Mouse (Mus musculus) common myeloid progenitor, adult 5-6 weeks (primary cell): Measurements from ENCODE around the gene Zfp169. TPM values are rescaled to one million over a fixed set of nuclear protein-coding genes. Genes with fewer than 3 reads are reported as not detected.

Experiments
- ATAC-seq: replicated peaks from 2 replicates; pipeline ENCODE4 v1.8.0; 2016; ENCODE audit warnings: low read depth, mild to moderate bottlenecking, moderate TSS enrichment, inconsistent platforms; ENCODE audit not compliant: poor library complexity, severe bottlenecking
- total RNA-seq: library from RNA; stranded (forward); fragments of 200-1000, 187-1606 nt; gene quantifications from 2 replicates; pipeline ENCODE4 v1.2.3, GENCODE M21; 2017

The Zfp169 gene
- total RNA-seq, result 12.7 and 12.8 TPM in 2 replicates

GRCm38 (mm10) chr13:48513003-48513929 lies at the start of gene Zfp169, which contains the start of gene A830005F24Rik:
Gene Zfp169, minus strand, starts transcription at chr13:48513451.
Gene A830005F24Rik, plus strand, starts transcription at chr13:48513570.
- peak; percentile 100 for ATAC-seq

GRCm38 (mm10) chr13:48562336-48562735 lies 49.1 kb upstream of the Zfp169 start:
- no peak for ATAC-seq

- ATAC-seq, result no peak
Measured at GRCm38 (mm10) chr13:48561481-48561880, 48.2 kb upstream of the Zfp169 start.

- ATAC-seq, result 0 out of 2 replicates have a peak, but pooled peaks have one; percentile 28
Measured at GRCm38 (mm10) chr13:48555976-48556375, 42.7 kb upstream of the Zfp169 start.

- ATAC-seq, result no peak
Measured at GRCm38 (mm10) chr13:48554552-48554951, 41.3 kb upstream of the Zfp169 start.

- ATAC-seq, result no peak
Measured at GRCm38 (mm10) chr13:48553511-48553910, 40.3 kb upstream of the Zfp169 start.

- peak; percentile 72 for ATAC-seq
Measured at GRCm38 (mm10) chr13:48552181-48553090, 39.2 kb upstream of the Zfp169 start.

GRCm38 (mm10) chr13:48548296-48548695 lies 35.0 kb upstream of the Zfp169 start:
- ATAC-seq, result no peak

GRCm38 (mm10) chr13:48547623-48548022 lies 34.4 kb upstream of the Zfp169 start:
- ATAC-seq, result no peak

- ATAC-seq, result peak; percentile 93
Measured at GRCm38 (mm10) chr13:48546330-48546917, 33.2 kb upstream of the Zfp169 start.

GRCm38 (mm10) chr13:48545476-48546281 lies 32.4 kb upstream of the Zfp169 start:
- ATAC-seq, result peak; percentile 73

GRCm38 (mm10) chr13:48544867-48545266 lies 31.6 kb upstream of the Zfp169 start:
- ATAC-seq, result no peak

- ATAC-seq, result no peak
Measured at GRCm38 (mm10) chr13:48544391-48544790, 31.1 kb upstream of the Zfp169 start.

- peak; percentile 73 for ATAC-seq
Measured at GRCm38 (mm10) chr13:48540488-48540887, 27.2 kb upstream of the Zfp169 start.

- ATAC-seq, result no peak
Measured at GRCm38 (mm10) chr13:48533441-48533840, 20.2 kb upstream of the Zfp169 start.

GRCm38 (mm10) chr13:48531448-48531847 lies 18.2 kb upstream of the Zfp169 start:
- no peak for ATAC-seq

GRCm38 (mm10) chr13:48530685-48531084 lies 17.4 kb upstream of the Zfp169 start:
- ATAC-seq, result no peak

GRCm38 (mm10) chr13:48529028-48529427 lies 15.8 kb upstream of the Zfp169 start:
- ATAC-seq, result no peak

- ATAC-seq, result peak; percentile 91
Measured at GRCm38 (mm10) chr13:48528123-48528871, 15.0 kb upstream of the Zfp169 start.
